Mouse (Mus musculus): Measurements from ENCODE around the gene Pdk4. TPM values are rescaled to one million over a fixed set of nuclear protein-coding genes. Genes with fewer than 3 reads are reported as not detected.

The Pdk4 gene
- polyA plus RNA-seq, 1 experiment from 2014 or later = 37.8 TPM

- Histone ChIP-seq H3K27me3 (ENCODE audit: control insufficient read depth, insufficient read depth, low read length) (no peaks in the 10 kb centered on the region), H3K27ac (replicated peaks in 1 of 2; ENCODE audit: control insufficient read depth in 1 of 2, insufficient read depth in 1 of 2, low read depth in 2 of 2, low read length in 2 of 2) (no peak overlapping the region), H3K9ac (ENCODE audit: low read length) (no peak overlapping the region), H3K9me3 (ENCODE audit: control insufficient read depth, low read length) (no peaks in the 10 kb centered on the region), H3K36me3 (ENCODE audit: control insufficient read depth, insufficient read depth, low read length) (no peaks in the 10 kb centered on the region), H3K4me2 (ENCODE audit: low read length) (no peak overlapping the region), H3K4me1 (ENCODE audit: control insufficient read depth in 2 of 2, insufficient read depth in 2 of 2, low read length in 2 of 2) (peaks cover 15 to 29% of the 10 kb centered on the region in 2 experiments), H3K4me3 (ENCODE audit: control insufficient read depth in 1 of 2, insufficient read depth in 1 of 2, low read depth in 1 of 2, low read length in 2 of 2) (no peak overlapping the region)
- ATAC-seq (ENCODE audit: insufficient number of reproducible peaks, insufficient read depth, low FRiP score, low read depth) = no peak
- WGBS = 88% methylated on average over 3 of the region's 3 CpGs
Observed at GRCm38 (mm10) chr6:5506271-5506670, 10.2 kb upstream of the Pdk4 start.

- H3K9me3 ChIP-seq (ENCODE audit: control insufficient read depth, low read length) = no peaks in the 10 kb centered on the region
- 71% methylated on average over 1 of the region's 1 CpGs for WGBS
- peaks cover 0 to 3% of the 10 kb centered on the region in 2 experiments; a peak in 1 of 4 replicates for H3K4me1 ChIP-seq (ENCODE audit: control insufficient read depth in 2 of 2, insufficient read depth in 2 of 2, low read length in 2 of 2)
- no peak overlapping the region for H3K4me3 ChIP-seq (ENCODE audit: control insufficient read depth in 1 of 2, insufficient read depth in 1 of 2, low read depth in 1 of 2, low read length in 2 of 2)
- H3K4me2 ChIP-seq (ENCODE audit: low read length) = no peak overlapping the region
- H3K27me3 ChIP-seq (ENCODE audit: control insufficient read depth, insufficient read depth, low read length) = no peaks in the 10 kb centered on the region
- no peaks in the 10 kb centered on the region for H3K36me3 ChIP-seq (ENCODE audit: control insufficient read depth, insufficient read depth, low read length)
- H3K27ac ChIP-seq (replicated peaks in 1 of 2; ENCODE audit: control insufficient read depth in 1 of 2, insufficient read depth in 1 of 2, low read depth in 2 of 2, low read length in 2 of 2) = no peak overlapping the region
- no peak for ATAC-seq (ENCODE audit: insufficient number of reproducible peaks, insufficient read depth, low FRiP score, low read depth)
- no peak overlapping the region for H3K9ac ChIP-seq (ENCODE audit: low read length)
Observed at GRCm38 (mm10) chr6:5502810-5503209, 6.7 kb upstream of the Pdk4 start.

- ATAC-seq (ENCODE audit: insufficient number of reproducible peaks, insufficient read depth, low FRiP score, low read depth) = no peak
- no peak overlapping the region for H3K27ac ChIP-seq (replicated peaks in 1 of 2; ENCODE audit: control insufficient read depth in 1 of 2, insufficient read depth in 1 of 2, low read depth in 2 of 2, low read length in 2 of 2)
- H3K4me2 ChIP-seq (ENCODE audit: low read length) = no peak overlapping the region
- H3K9ac ChIP-seq (ENCODE audit: low read length) = no peak overlapping the region
- H3K36me3 ChIP-seq (ENCODE audit: control insufficient read depth, insufficient read depth, low read length) = no peaks in the 10 kb centered on the region
- WGBS = 84% methylated on average over 10 of the region's 10 CpGs
- H3K9me3 ChIP-seq (ENCODE audit: control insufficient read depth, low read length) = no peaks in the 10 kb centered on the region
- H3K27me3 ChIP-seq (ENCODE audit: control insufficient read depth, insufficient read depth, low read length) = no peaks in the 10 kb centered on the region
- no peak overlapping the region for H3K4me3 ChIP-seq (ENCODE audit: control insufficient read depth in 1 of 2, insufficient read depth in 1 of 2, low read depth in 1 of 2, low read length in 2 of 2)
- peaks cover 4 to 7% of the 10 kb centered on the region in 2 experiments; a peak in 3 of 4 replicates for H3K4me1 ChIP-seq (ENCODE audit: control insufficient read depth in 2 of 2, insufficient read depth in 2 of 2, low read length in 2 of 2)
Observed at GRCm38 (mm10) chr6:5501551-5501950, 5.4 kb upstream of the Pdk4 start.

GRCm38 (mm10) chr6:5498740-5499139 is 2.6 kb upstream of the Pdk4 start:
- Histone ChIP-seq H3K9ac (ENCODE audit: low read length) (no peak overlapping the region), H3K4me1 (ENCODE audit: control insufficient read depth in 2 of 2, insufficient read depth in 2 of 2, low read length in 2 of 2) (peaks cover 7 to 22% of the 10 kb centered on the region in 2 experiments), H3K4me2 (ENCODE audit: low read length) (no peak overlapping the region), H3K9me3 (ENCODE audit: control insufficient read depth, low read length) (no peaks in the 10 kb centered on the region), H3K36me3 (ENCODE audit: control insufficient read depth, insufficient read depth, low read length) (peaks cover 4% of the 10 kb centered on the region; the same call in 1 of the 2 replicates), H3K27me3 (ENCODE audit: control insufficient read depth, insufficient read depth, low read length) (no peaks in the 10 kb centered on the region), H3K27ac (replicated peaks in 1 of 2; ENCODE audit: control insufficient read depth in 1 of 2, insufficient read depth in 1 of 2, low read depth in 2 of 2, low read length in 2 of 2) (no peak overlapping the region), H3K4me3 (ENCODE audit: control insufficient read depth in 1 of 2, insufficient read depth in 1 of 2, low read depth in 1 of 2, low read length in 2 of 2) (no peak overlapping the region)
- WGBS = 86% methylated on average over 11 of the region's 11 CpGs
- no peak for ATAC-seq (ENCODE audit: insufficient number of reproducible peaks, insufficient read depth, low FRiP score, low read depth)

GRCm38 (mm10) chr6:5496854-5497235 is 736 bp upstream of the Pdk4 start:
- Histone ChIP-seq H3K9ac (ENCODE audit: low read length) (no peak overlapping the region), H3K4me3 (ENCODE audit: control insufficient read depth in 1 of 2, insufficient read depth in 1 of 2, low read depth in 1 of 2, low read length in 2 of 2) (peak overlapping the region; percentile 6 to 53; a peak in 1 of 4 replicates), H3K4me1 (ENCODE audit: control insufficient read depth in 2 of 2, insufficient read depth in 2 of 2, low read length in 2 of 2) (peaks cover 7 to 22% of the 10 kb centered on the region in 2 experiments), H3K36me3 (ENCODE audit: control insufficient read depth, insufficient read depth, low read length) (peaks cover 22% of the 10 kb centered on the region), H3K27ac (replicated peaks in 1 of 2; ENCODE audit: control insufficient read depth in 1 of 2, insufficient read depth in 1 of 2, low read depth in 2 of 2, low read length in 2 of 2) (peak overlapping the region; percentile 91 to 95), H3K4me2 (ENCODE audit: low read length) (peak overlapping the region; percentile 66), H3K9me3 (ENCODE audit: control insufficient read depth, low read length) (no peaks in the 10 kb centered on the region), H3K27me3 (ENCODE audit: control insufficient read depth, insufficient read depth, low read length) (no peaks in the 10 kb centered on the region)
- 33% methylated on average over 3 of the region's 3 CpGs for WGBS
- ATAC-seq (ENCODE audit: insufficient number of reproducible peaks, insufficient read depth, low FRiP score, low read depth) = no peak

GRCm38 (mm10) chr6:5485028-5485427 is 11.1 kb downstream of the Pdk4 start:
- Histone ChIP-seq H3K4me3 (ENCODE audit: control insufficient read depth in 1 of 2, insufficient read depth in 1 of 2, low read depth in 1 of 2, low read length in 2 of 2) (no peak overlapping the region), H3K4me1 (ENCODE audit: control insufficient read depth in 2 of 2, insufficient read depth in 2 of 2, low read length in 2 of 2) (no peaks in the 10 kb centered on the region), H3K27ac (replicated peaks in 1 of 2; ENCODE audit: control insufficient read depth in 1 of 2, insufficient read depth in 1 of 2, low read depth in 2 of 2, low read length in 2 of 2) (no peak overlapping the region), H3K9ac (ENCODE audit: low read length) (no peak overlapping the region), H3K27me3 (ENCODE audit: control insufficient read depth, insufficient read depth, low read length) (no peaks in the 10 kb centered on the region), H3K36me3 (ENCODE audit: control insufficient read depth, insufficient read depth, low read length) (peaks cover 64% of the 10 kb centered on the region), H3K9me3 (ENCODE audit: control insufficient read depth, low read length) (no peaks in the 10 kb centered on the region), H3K4me2 (ENCODE audit: low read length) (no peak overlapping the region)
- no peak for ATAC-seq (ENCODE audit: insufficient number of reproducible peaks, insufficient read depth, low FRiP score, low read depth)
- 86% methylated on average over 7 of the region's 7 CpGs for whole genome bisulfite sequencing

- H3K27me3 ChIP-seq (ENCODE audit: control insufficient read depth, insufficient read depth, low read length) = no peaks in the 10 kb centered on the region
- peaks cover 40% of the 10 kb centered on the region for H3K36me3 ChIP-seq (ENCODE audit: control insufficient read depth, insufficient read depth, low read length)
- H3K4me2 ChIP-seq (ENCODE audit: low read length) = no peak overlapping the region
- ATAC-seq (ENCODE audit: insufficient number of reproducible peaks, insufficient read depth, low FRiP score, low read depth) = no peak
- H3K4me3 ChIP-seq (ENCODE audit: control insufficient read depth in 1 of 2, insufficient read depth in 1 of 2, low read depth in 1 of 2, low read length in 2 of 2) = no peak overlapping the region
- H3K9me3 ChIP-seq (ENCODE audit: control insufficient read depth, low read length) = no peaks in the 10 kb centered on the region
- no peak overlapping the region for H3K27ac ChIP-seq (replicated peaks in 1 of 2; ENCODE audit: control insufficient read depth in 1 of 2, insufficient read depth in 1 of 2, low read depth in 2 of 2, low read length in 2 of 2)
- no peaks in the 10 kb centered on the region for H3K4me1 ChIP-seq (ENCODE audit: control insufficient read depth in 2 of 2, insufficient read depth in 2 of 2, low read length in 2 of 2)
- WGBS = 76% methylated on average over 3 of the region's 3 CpGs
- no peak overlapping the region for H3K9ac ChIP-seq (ENCODE audit: low read length)
Observed at GRCm38 (mm10) chr6:5482270-5482783, 13.8 kb downstream of the Pdk4 start.

- peaks cover 28% of the 10 kb centered on the region for H3K36me3 ChIP-seq (ENCODE audit: control insufficient read depth, insufficient read depth, low read length)
- H3K9ac ChIP-seq (ENCODE audit: low read length) = no peak overlapping the region
- no peaks in the 10 kb centered on the region for H3K9me3 ChIP-seq (ENCODE audit: control insufficient read depth, low read length)
- H3K4me1 ChIP-seq (ENCODE audit: control insufficient read depth in 2 of 2, insufficient read depth in 2 of 2, low read length in 2 of 2) = no peaks in the 10 kb centered on the region
- ATAC-seq (ENCODE audit: insufficient number of reproducible peaks, insufficient read depth, low FRiP score, low read depth) = no peak
- H3K27ac ChIP-seq (replicated peaks in 1 of 2; ENCODE audit: control insufficient read depth in 1 of 2, insufficient read depth in 1 of 2, low read depth in 2 of 2, low read length in 2 of 2) = no peak overlapping the region
- H3K4me2 ChIP-seq (ENCODE audit: low read length) = no peak overlapping the region
- no peak overlapping the region for H3K4me3 ChIP-seq (ENCODE audit: control insufficient read depth in 1 of 2, insufficient read depth in 1 of 2, low read depth in 1 of 2, low read length in 2 of 2)
- H3K27me3 ChIP-seq (ENCODE audit: control insufficient read depth, insufficient read depth, low read length) = no peaks in the 10 kb centered on the region
- 95% methylated on average over 2 of the region's 2 CpGs for WGBS
Observed at GRCm38 (mm10) chr6:5481066-5481465, 15.0 kb downstream of the Pdk4 start.

All from heart, embryonic 14.5 days (tissue).